Mouse (Mus musculus): ENCODE results near the gene Phf12. TPM values are rescaled to one million over a fixed set of nuclear protein-coding genes. Genes with fewer than 3 reads are reported as not detected.
"Not testable (repeated sequence)": the region's sequence is repeated elsewhere in the genome, so short reads cannot be mapped to it uniquely, and the experiment has no call there.

The Phf12 gene
- total RNA-seq, 2 experiments from 2014 or later: 28.6 to 34.9 TPM

DNA sequence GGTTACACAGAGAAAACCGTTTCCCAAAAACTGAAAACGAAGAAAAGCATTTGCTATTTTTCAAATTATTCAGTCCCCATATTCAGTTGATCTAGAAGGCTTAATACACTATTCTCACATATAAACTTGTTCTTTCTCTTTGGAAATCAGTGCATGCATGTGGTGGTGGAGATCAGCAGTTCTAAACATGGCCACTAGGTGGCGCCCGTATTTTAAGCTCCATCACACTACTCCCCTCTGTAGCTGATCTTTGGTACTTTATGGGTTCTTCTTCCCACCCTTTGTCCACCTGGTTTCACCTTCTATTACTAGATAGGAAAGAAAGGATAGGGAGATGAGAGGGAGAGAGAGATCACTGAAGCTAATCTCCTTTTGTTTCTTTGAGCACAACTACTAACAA is 37.1 kb downstream of the Phf12 start:
- intact Hi-C loops (cut with DNase I): loop anchor here (2.0 to 5.0 kb wide), 2 partner anchors 32 to 157 kb away; partner anchors contain the start of genes Nek8 and Tlcd1
- DNase-seq: peak; percentile 75 to 82

DNA sequence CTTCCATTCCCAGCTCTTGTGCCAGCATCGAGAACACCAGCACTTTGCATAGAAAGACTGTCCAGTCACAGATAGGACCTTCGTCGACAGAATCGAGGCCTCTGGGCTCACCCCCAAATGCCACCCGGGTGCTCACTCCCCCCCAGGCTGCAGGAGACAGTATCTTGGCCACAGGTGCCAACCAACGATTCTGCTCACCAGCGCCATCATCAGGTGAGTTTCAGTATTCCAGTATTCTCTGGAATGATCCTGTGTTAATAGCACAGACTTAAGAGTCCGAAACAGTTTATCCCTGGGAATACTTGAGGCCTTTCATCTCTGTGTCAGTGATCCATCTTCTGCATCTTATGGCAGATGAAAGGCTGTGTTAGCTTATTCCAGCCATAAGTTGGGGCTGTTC is 41.1 kb downstream of the Phf12 start:
- intact Hi-C loops (cut with DNase I): loop anchor here (5.0 kb wide), 1 partner anchor 36 kb away; no protein-coding TSS in a partner anchor
- peak in 1 of 2 experiments; percentile 56 for DNase-seq

DNA sequence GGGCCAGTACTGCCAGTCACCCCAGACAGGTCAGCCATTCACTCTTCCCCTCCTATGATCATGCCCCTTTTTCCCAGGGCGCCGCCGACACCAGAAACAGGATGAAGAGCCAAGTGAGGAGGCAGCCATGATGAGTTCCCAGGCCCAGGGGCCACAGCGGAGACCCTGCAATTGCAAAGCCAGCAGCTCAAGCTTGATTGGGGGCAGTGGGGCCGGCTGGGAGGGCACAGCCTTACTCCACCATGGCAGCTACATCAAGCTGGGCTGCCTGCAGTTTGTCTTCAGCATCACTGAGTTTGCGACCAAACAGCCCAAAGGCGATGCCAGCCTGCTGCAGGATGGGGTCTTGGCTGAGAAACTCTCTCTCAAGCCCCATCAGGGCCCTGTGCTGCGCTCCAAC is 46.7 kb downstream of the Phf12 start:
- no peak for DNase-seq
- intact Hi-C loops (cut with DNase I): no loop called here

DNA sequence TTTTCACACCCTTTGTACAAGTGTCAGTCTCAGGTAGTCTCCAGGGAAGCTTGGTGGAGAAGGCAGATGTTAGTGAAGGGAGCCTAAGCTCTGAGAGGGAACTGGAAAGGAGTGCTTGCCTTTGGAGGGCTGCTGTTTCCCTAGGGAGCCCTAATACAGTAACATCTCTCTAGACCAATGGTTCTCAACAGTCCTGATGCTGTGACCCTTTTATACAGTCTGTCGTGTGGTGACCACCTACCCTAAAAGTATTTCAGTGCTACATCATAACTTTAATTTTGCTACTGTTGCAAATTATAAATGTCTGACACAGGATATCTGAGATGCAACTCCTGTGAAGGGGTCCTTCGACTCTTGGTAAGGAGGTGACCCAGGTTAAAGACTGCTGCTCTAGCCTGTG is 48.0 kb downstream of the Phf12 start:
- DNase-seq: no peak
- intact Hi-C loops (cut with DNase I): no loop called here

DNA sequence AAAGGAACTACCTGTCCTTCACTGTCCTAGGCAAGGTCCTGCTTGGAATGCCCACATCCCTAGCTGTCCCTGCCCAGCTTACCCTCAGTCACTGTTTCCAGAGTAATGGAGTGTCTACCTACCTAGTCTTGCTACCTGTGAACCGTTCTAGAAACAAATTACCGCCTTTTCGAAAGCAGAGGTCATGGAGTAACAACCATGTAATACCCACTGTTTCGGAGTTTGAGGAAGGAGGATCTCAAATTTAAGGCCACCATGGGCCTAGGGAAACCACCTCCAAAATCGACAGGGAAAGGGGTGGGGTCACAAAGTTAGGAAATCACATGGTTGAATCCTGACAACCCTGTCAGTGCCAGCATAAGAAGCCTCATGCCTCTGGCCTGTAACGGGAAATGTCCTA is 48.8 kb downstream of the Phf12 start:
- intact Hi-C loops (cut with DNase I): no loop called here
- DNase-seq: no peak

DNA sequence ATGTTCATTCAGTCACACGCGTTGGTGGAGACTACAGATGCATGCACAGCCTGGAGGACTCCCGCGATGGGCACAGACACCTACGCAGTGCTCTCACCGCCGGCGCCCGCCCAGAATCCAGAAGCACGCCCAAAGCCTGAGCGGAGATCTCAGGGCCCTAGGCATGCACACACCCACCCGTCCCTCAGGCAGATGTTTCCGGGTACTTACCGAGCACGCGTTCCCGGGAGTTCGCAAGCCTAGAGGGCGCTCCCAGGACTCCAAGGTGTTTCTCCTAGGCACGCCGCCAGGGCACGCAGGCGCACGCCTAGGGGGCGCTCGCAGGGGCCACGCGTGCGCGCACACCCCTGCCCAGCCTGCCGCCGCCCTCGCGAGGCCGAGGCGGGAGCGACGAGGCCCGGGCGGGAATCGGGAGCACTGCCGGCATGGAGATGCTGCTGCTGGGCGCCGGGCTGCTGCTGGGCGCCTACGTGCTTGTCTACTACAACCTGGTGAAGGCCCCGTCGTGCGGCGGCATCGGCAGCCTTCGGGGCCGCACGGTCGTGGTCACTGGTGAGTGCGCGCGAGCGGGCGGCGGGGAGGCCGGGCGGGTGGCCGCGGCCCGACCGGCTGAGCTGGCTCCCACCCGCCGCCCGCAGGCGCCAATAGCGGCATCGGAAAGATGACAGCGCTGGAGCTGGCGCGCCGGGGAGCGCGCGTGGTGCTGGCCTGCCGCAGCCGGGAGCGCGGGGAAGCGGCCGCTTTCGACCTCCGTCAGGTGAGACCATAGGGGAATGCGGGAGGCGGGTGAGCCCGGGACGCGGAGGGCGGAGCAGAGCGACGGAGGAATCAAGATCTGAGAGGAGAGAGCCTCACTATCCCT is 49.6 kb downstream of the Phf12 start, which contains the start of gene Dhrs13:
Gene Dhrs13, plus strand, starts transcription at position 334 of the 862 bp plus-strand sequence.
- intact Hi-C loops (cut with DNase I): no loop called here
- peak; percentile 95 to 96 for DNase-seq

DNA sequence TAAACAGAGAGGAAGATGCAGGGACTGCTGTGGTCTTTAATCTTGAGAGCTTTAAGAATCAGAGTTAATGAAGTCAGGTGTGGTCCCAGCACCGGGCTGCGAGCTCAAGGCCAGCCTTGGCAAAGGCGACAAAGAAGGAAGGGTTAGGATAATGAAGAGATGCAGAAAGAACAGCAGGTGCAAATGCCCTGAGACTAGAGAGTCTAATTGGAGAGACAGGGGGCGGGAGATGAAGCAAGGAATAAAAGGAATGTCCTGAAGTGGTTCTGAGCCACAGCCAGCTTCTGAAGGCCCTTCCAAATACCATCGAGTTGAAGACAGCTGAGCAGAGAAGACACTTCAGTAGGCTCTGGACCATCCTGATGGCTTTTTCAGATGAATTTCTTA is 50.2 kb downstream of the Phf12 start:
- no peak for DNase-seq
- intact Hi-C loops (cut with DNase I): no loop called here

DNA sequence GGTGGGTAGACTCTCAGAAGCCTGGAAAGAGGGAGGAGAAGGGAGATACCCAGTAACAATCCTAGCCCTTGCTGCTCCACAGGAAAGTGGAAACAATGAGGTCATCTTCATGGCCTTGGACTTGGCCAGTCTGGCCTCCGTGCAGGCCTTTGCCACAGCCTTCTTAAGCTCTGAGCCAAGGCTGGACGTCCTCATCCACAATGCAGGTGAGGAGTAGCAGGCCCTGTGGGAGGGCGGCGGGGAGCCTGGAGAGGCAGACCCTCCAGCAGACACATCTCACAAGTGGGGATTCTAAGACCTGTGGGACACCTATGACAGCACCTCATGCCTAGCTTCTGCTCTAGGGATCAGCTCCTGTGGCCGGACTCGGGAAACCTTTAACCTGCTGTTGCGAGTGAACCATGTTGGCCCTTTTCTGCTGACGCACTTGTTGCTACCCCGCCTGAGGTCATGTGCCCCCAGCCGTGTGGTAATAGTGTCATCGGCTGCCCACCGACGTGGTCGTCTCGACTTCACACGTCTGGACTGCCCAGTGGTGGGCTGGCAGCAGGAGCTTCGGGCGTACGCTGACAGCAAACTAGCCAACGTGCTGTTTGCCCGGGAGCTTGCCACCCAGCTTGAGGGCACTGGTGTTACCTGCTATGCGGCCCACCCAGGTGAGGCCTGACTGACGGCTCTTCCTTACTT is 51.5 kb downstream of the Phf12 start:
- no peak for DNase-seq
- intact Hi-C loops (cut with DNase I): no loop called here

DNA sequence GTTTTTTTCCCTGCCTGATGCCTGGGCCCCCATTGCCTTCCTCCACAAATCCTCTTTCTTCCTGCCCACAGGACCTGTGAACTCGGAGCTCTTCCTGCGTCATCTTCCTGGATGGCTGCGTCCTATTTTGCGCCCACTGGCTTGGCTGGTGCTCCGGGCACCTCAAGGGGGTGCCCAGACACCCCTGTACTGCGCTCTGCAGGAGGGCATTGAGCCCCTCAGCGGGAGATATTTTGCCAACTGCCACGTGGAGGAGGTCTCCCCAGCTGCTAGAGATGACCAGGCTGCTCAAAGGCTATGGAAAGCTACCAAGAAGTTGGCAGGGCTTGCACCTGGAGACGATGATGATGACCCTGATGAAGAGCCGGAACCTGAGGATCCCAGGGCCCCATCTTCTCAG is 54.2 kb downstream of the Phf12 start:
- no peak for DNase-seq
- intact Hi-C loops (cut with DNase I): no loop called here

DNA sequence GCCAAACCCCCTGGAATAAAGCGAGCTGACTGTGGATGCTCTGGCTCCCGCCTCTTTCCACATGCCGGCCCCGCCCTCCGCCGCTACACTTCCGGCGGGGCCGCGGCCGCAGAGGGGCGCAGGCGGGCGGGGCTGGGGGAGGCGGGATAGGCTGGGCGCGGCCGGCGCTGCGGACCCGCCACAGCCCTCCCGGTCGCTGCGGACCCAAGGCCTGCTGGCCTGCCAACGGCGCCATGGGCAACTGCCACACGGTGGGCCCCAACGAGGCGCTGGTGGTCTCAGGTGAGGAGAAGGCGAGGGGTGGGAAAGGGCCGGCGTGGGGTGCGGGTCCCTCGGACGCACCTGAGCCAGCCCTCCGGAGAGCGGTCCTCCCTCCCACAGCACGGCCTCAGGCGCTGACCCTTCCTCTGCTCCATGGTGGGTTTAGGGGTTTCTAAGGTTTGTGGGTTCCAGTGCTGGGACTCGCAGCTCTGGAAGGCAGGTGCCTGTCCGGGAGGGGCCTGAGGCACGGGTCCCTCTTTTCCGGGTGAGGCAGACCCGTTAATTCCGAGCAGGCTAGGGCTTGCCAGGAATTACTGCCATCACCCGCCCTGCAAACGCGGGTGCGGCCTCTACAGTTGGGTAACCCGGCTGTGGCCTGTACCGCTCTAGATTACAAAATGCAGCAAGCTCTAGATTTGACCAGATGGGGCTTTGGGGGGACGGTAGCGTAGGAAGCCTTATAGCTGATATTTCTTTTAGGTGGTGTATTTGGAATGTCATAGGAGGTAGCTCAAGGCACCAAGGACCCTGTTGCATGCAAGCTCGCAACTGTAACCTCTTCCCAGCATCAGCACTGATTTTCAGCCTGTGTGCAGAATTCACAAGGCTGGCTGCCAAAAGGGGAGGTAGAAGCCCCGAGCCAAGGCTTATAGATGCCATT is 55.5 kb downstream of the Phf12 start, which contains the start of gene Flot2:
Gene Flot2, plus strand, starts transcription at position 101 of the 922 bp plus-strand sequence.
- DNase-seq: peak; percentile 75 to 76
- intact Hi-C loops (cut with DNase I): no loop called here

DNA sequence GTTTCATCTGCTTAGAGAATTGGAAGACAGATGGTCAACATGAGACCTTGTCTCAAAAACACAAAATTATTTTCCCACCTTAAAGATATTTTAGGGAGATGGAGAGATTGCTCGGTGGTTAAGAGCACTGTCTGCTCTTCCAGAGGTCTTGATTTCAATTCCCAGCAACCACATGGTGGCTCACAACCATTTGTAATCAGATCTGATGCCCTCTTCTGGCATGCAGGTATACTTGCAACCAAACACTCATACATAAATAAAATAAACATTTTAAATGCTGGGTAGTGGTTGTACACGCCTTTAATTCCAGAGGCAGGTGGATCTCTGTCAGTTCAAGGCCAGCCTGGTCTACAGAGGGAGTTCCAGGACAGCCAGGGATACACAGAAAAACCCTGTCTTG is 58.3 kb downstream of the Phf12 start:
- no peak for DNase-seq
- intact Hi-C loops (cut with DNase I): no loop called here

DNA sequence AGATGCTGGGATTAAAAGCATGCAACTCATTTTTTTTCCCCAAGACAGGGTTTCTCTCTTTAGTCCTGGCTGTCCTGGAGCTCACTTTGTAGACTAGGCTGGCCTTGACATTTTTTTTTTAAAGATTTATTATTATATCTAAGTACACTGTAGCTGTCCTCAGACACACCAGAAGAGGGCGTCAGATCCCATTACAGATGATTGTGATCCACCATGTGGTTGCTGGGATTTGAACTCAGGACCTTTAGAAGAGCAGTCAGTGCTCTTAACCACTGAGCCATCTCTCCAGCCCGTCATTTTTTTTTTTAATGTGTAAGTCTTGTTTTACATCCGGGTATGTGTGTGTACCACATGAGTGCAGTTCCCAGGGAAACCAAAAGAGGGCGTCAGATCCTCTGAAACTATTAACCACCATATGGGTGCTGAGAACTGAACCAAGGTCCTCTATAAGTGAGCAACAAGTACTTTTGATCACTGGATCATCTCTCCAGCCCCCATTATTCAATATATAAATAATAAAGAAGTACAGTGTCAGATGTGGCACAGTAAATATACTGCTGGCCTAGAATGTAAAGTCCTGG is 59.8 kb downstream of the Phf12 start:
- DNase-seq; intact Hi-C loops (cut with DNase I): not testable (repeated sequence)

DNA sequence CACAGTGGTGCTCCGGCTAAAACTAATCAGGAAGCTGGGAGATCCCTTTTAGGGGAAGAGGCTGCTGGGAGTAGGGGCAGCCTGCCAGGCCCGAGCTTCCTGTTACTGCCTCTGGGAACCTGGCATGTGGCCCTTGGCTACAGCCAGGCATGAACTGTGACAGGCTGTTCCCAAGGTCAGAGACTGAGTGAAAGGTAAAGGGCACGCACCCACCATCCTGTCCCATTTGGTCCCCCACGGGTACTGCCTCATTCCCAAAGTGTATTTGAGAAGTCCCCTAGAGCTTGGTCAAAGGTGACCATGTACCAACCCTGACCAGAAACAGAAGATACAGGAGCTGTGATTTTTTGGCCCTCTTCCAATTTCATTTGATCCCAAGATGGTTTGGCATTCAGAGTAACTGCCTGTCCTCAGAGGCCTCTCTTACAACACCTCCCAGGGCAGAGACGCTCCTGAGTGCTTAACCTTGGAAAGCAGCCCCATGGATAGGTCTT is 62.3 kb downstream of the Phf12 start:
- intact Hi-C loops (cut with DNase I): no loop called here

DNA sequence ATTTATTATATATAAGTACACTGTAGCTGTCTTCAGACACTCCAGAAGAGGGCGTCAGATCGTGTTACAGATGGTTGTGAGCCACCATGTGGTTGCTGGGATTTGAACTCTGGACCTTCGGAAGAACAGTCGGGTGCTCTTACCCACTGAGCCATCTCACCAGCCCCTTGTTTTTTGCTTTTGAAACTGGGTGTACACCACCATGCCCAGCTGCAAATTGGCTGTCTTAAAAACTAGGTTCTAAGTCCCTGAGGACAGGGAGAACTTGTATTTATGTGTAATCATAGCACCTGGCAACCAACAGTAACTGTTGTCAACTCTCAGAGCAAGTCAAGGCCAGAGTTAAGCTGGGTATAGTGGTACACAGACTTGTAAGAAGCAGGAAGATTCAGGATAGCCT is 66.1 kb downstream of the Phf12 start:
- DNase-seq; intact Hi-C loops (cut with DNase I): not testable (repeated sequence)

More for the DNA sequence above, 62.3 kb downstream of the Phf12 start:
- peak; percentile 86 to 91 for DNase-seq

DNA sequence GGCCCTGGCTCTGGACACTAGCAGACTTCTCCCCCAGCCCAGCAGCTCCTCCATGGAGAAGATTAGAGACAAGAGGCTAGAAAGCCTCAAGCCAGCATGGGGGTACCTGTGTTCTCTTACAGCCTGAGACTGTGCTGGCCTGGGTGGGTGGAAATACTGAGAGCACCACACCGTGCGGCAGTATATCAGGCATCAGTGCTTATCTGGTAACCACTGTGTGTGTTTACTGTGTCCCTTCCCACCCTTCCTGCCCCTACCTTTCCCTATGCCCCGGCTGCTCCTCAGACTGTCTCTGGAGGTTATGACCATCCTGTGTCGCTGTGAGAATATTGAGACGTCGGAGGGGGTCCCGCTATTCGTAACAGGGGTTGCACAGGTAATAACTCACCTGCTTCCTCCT is 70.5 kb downstream of the Phf12 start:
- intact Hi-C loops (cut with DNase I): no loop called here
- no peak for DNase-seq

DNA sequence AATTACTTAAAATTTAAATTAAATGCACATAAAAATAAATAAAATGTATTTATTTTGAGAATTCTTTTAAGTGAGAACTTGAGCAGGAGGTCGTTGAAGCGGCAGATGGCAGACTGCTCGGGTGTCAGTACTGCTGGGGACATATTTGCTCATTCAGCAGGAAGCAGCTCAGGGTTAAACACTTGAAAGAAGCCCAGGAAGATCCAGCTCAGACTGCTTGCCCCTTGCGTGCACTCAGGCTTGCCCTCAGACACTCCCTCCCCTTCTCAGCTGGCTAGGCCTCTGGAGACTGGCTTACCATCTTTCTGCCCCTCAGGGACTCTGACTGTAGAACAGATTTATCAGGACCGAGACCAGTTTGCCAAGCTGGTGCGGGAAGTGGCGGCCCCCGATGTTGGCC is 74.4 kb downstream of the Phf12 start:
- intact Hi-C loops (cut with DNase I): no loop called here
- DNase-seq: no peak

DNA sequence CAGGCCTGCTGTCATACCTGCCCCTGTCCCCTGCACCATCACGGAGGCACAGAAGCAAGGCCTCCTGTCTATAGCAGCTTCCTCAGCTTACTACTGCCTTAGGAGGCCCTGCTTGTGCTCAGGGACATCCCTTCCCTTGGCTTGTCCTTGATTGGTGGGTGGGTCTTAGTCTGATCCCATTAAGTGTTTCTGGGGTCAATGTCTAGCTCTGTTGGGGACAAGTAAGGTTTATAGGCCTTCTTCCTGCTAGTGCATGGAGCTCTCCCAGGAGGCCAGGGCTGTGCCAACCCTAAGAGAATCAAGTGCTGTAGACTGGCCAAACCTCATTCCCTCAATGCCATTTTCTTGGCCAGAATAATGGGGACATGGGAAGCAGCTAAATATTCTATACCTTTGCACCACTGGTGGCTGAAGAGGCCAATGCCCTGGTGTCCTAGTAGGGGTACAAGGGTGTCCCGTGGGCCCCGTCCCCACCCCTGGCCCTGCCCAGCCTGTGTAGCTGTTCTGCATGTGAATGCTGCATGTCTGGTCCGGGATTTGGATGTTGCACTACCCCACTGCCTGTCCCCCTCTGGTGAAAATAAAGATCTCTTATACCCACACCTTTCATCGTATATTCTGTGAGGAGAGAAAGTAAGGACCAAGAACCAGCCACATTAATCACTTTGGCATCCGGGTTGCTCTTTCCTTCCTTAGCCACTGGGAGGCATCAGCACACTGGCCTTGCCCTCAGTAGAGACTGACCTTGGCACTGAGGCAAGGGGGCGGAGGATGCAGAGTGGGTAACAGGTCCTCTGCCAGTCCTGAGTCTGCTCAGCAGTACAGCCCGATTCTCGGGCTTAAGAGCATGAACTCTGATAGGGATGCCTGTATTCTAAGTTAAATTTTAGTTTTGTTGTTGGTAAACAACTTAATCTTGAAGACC is 77.5 kb downstream of the Phf12 start:
- DNase-seq: peak; percentile 77 to 87
- intact Hi-C loops (cut with DNase I): loop anchor here (2.0 kb wide), 2 partner anchors 93 to 119 kb away; no protein-coding TSS in a partner anchor

DNA sequence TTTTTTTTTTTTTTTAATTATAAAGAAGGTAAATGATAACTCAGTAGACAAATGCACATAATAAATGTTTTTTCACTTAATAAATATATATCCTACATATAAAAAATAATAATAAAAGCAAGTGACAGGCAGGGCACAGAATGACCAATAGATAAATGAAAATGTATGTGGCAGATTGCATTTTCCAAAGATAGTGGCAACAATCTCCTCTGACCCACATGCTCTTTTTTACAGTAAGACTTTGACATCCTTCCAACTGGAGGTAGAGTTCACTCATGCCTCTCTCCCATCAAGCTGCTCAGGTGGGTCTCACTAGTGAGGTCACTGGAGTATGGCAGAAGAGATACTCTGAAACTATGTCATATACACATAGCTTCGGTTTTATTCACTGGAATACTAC is 80.0 kb downstream of the Phf12 start:
- intact Hi-C loops (cut with DNase I): loop anchor here (1.0 kb wide), 1 partner anchor 115 kb away; no protein-coding TSS in a partner anchor

DNA sequence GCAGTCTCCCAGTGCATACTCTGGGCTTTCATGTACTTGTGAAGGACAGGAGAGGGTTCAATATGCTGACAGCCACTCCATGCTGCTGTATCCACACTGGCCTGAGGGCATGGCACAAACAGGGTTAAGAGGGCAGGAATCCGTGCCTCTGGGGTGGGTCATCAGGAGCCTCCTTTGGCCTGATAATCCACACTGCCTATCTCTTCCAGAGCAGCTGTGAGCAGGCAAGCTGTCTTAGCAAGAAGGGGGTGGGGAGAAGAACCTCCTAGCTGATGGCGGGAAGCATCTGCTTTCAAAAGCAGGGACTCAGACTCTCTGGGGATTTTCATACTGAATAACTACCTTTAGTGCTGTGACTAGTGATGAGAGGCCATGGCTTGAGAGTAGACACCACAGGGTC is 83.4 kb downstream of the Phf12 start:
- DNase-seq: no peak
- intact Hi-C loops (cut with DNase I): no loop called here

More for the DNA sequence above, 80.0 kb downstream of the Phf12 start:
- DNase-seq: no peak
